Mouse (Mus musculus): ENCODE data around the gene Srd5a1.

GRCm38 (mm10) chr13:69633551-69633950 is 22.3 kb upstream of the Srd5a1 start:
- no peak for TF ChIP-seq EP300 (IDR thresholded peaks at IDR 0.05; ENCODE audit: insufficient read depth, low read depth, low read length)
- no peak for TF ChIP-seq CTCF (IDR thresholded peaks at IDR 0.05; ENCODE audit: low read depth, low read length)

All from ES-Bruce4 (cell line).